Mouse (Mus musculus) stomach, postnatal 0 days (tissue): Measurements from ENCODE around the gene Mansc4. TPM values are rescaled to one million over a fixed set of nuclear protein-coding genes. Genes with fewer than 3 reads are reported as not detected.

ENCODE experiments used
- ATAC-seq: fragments of 200-750 bp; cut with Nextera tagmentation; 2 replicates; pipeline ENCODE4 v1.8.0; 2017; ENCODE audit not compliant: low FRiP score, low TSS enrichment
- DNase-seq: peaks from one replicate; pipeline ENCODE4 v3.0.0-alpha.2; 2016; ENCODE audit warnings: low spot score
- H3K27ac ChIP-seq: fragments of 300-500 bp; sonication (generic); replicated peaks from 2 replicates; pipeline ENCODE4 v1.5.1; 2014; ENCODE audit warnings: mild to moderate bottlenecking, control low read depth
- H3K27me3 ChIP-seq: fragments of 300-500 bp; sonication (generic); 2 replicates; pipeline ENCODE4 v1.6.1; 2014; ENCODE audit warnings: low read length; ENCODE audit not compliant: control insufficient read depth, insufficient read depth
- H3K36me3 ChIP-seq: fragments of 300-500 bp; sonication (generic); 2 replicates; pipeline ENCODE4 v1.6.1; 2014; ENCODE audit warnings: low read length, mixed read lengths; ENCODE audit not compliant: control insufficient read depth, insufficient read depth
- H3K4me1 ChIP-seq: fragments of 300-500 bp; sonication (generic); replicated peaks from 2 replicates; pipeline ENCODE4 v1.6.1; 2014; ENCODE audit warnings: antibody characterized with exemption; ENCODE audit not compliant: control insufficient read depth, insufficient read depth
- H3K4me2 ChIP-seq: fragments of 300-500 bp; sonication (generic); replicated peaks from 2 replicates; pipeline ENCODE4 v1.6.1; 2014; ENCODE audit warnings: low read depth, mild to moderate bottlenecking, control low read depth, moderate library complexity
- H3K4me3 ChIP-seq: fragments of 300-500 bp; sonication (generic); 2 replicates; pipeline ENCODE4 v1.5.1; 2014; ENCODE audit warnings: low read depth, low read length, control low read depth
- H3K9ac ChIP-seq: fragments of 300-500 bp; sonication (generic); 2 replicates; pipeline ENCODE4 v1.6.1; 2014; ENCODE audit warnings: mild to moderate bottlenecking, low read length, control low read depth, mixed read lengths
- H3K9me3 ChIP-seq: fragments of 300-500 bp; sonication (generic); 2 replicates; pipeline ENCODE4 v1.6.1; 2016; ENCODE audit warnings: low read length; ENCODE audit not compliant: control insufficient read depth
- CTCF ChIP-seq: IDR thresholded peaks from 2 replicates; pipeline ENCODE4 v1.5.1; 2016; ENCODE audit warnings: antibody characterized with exemption, low read depth, mild to moderate bottlenecking, moderate library complexity
- EP300 ChIP-seq: optimal IDR thresholded peaks from 2 replicates; pipeline ENCODE3; 2016; ENCODE audit warnings: antibody characterized with exemption
- WGBS: fragments of 180-500 bp; shearing (Covaris S2); extraction: QIAGEN DNeasy Blood & Tissue Kit; methylation state at CpG from one replicate; pipeline ENCODE4 v1.1.7; 2014; 5-methylcytosine and 5-hydroxymethylcytosine counted together
- polyA plus RNA-seq: library from polyadenylated mRNA; unstranded; fragments of >200 nt; fragmentation: Nextera tagmentation; extraction: Ambion mirVana; gene quantifications from 2 replicates; pipeline ENCODE4 v1.2.1, GENCODE M21; 2015

The Mansc4 gene
- polyA plus RNA-seq = 2.4 and 3.2 TPM in 2 replicates

DNA sequence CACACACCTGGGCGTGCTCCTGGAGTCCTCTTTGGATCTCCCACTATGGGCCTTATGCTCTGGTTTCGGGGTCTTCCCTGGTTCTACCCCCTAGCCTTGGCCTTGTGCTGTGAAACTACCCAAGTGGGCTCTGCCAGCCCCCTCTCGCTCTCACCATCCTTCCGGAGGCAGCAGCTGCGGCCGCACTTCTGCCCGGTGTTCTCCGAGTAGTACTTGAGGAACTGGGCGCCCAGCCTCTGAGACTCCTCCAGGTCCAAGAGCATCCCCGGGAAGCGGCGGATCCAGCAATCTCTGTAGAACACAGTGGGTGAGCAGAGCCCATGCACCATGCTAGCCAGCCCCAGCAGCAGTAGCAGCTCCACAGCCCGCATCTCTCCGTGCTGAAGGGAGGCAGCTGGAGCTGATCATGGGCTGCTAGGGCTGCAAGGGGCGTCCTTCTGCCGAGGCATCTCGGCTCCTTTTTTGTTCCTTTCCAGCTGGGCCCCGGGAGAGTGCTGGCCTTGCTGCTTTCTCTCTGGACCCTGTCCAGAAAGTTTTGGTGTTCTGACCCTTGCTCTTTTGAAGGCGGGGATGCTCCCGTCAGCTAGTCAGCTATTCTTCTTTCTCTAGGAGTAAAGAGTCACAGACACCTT is at the start of gene Mansc4:
TSS of gene Mansc4 (minus strand) at position 439 of the 632 bp plus-strand sequence.
- Histone ChIP-seq H3K27me3 (no peaks in the 10 kb centered on the region), H3K27ac (peak within 1 kb of the TSS; percentile 63), H3K9me3 (no peaks in the 10 kb centered on the region), H3K4me2 (peak within 1 kb of the TSS; percentile 45), H3K4me3 (peak within 1 kb of the TSS; percentile 17; the same call in 1 of the 2 replicates), H3K9ac (peak within 1 kb of the TSS; percentile 51), H3K36me3 (no peaks in the 10 kb centered on the region), H3K4me1 (no peaks in the 10 kb centered on the region)
- TF ChIP-seq CTCF (no peak), EP300 (no peak)
- ATAC-seq (no peak; the same call in 1 of the 2 replicates), DNase-seq (peak; percentile 31)
- WGBS = 15% methylated on average over 19 of the region's 20 CpGs

DNA sequence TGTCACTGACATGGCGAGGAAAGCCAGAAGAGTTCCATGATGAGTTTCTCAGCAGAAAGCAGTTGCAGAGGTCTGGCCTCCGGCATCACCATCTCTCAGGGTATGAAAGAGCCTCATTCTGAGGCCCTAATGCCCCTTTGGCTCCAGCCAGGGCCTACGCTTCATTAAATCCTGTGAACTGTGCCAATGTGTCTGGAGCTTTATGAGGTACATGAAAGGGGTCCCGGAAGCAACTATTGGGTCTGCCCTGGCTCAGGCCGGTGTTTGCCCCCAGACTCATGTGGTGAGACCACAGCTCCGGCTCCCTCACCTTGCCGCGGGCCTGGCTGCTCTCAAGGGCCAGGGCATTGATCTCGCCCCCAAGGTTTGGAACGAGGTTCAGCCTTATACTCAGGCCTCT is 40.4 kb upstream of the Mansc4 start:
- Histone ChIP-seq H3K4me2 (no peak overlapping the region), H3K4me1 (no peaks in the 10 kb centered on the region), H3K4me3 (no peak overlapping the region), H3K36me3 (no peaks in the 10 kb centered on the region), H3K9ac (no peak overlapping the region), H3K27me3 (no peaks in the 10 kb centered on the region), H3K9me3 (no peaks in the 10 kb centered on the region), H3K27ac (no peak overlapping the region)
- no peak for TF ChIP-seq EP300
- TF ChIP-seq CTCF = no peak
- ATAC-seq (no peak), DNase-seq (no peak)
- WGBS = 90% methylated on average over 10 of the region's 10 CpGs

GRCm38 (mm10) chr6:147121320-147121719 is 34.5 kb upstream of the Mansc4 start:
- no peaks in the 10 kb centered on the region for H3K4me1 ChIP-seq
- TF ChIP-seq CTCF (no peak), EP300 (no peak)
- H3K4me3 ChIP-seq = no peak overlapping the region
- no peak overlapping the region for H3K9ac ChIP-seq
- no peaks in the 10 kb centered on the region for H3K27me3 ChIP-seq
- WGBS = 39% methylated on average over 6 of the region's 6 CpGs
- no peak for ATAC-seq
- no peak overlapping the region for H3K27ac ChIP-seq
- DNase-seq = no peak
- H3K9me3 ChIP-seq = no peaks in the 10 kb centered on the region
- no peak overlapping the region for H3K4me2 ChIP-seq
- H3K36me3 ChIP-seq = no peaks in the 10 kb centered on the region

GRCm38 (mm10) chr6:147118190-147118589 is 31.4 kb upstream of the Mansc4 start:
- H3K9ac ChIP-seq = no peak overlapping the region
- no peak for DNase-seq
- no peaks in the 10 kb centered on the region for H3K9me3 ChIP-seq

GRCm38 (mm10) chr6:147117764-147118163 is 30.9 kb upstream of the Mansc4 start:
- DNase-seq (no peak), ATAC-seq (peak; percentile 91)
- Histone ChIP-seq H3K9ac (no peak overlapping the region), H3K4me1 (no peaks in the 10 kb centered on the region), H3K27ac (no peak overlapping the region), H3K36me3 (no peaks in the 10 kb centered on the region), H3K27me3 (no peaks in the 10 kb centered on the region), H3K4me2 (no peak overlapping the region), H3K9me3 (no peaks in the 10 kb centered on the region), H3K4me3 (no peak overlapping the region)
- TF ChIP-seq CTCF = no peak
- no peak for TF ChIP-seq EP300
- WGBS = 88% methylated on average over 7 of the region's 7 CpGs

More at GRCm38 (mm10) chr6:147118190-147118589, 31.4 kb upstream of the Mansc4 start:
- no peaks in the 10 kb centered on the region for H3K27me3 ChIP-seq
- WGBS = 81% methylated on average over 3 of the region's 3 CpGs
- no peaks in the 10 kb centered on the region for H3K4me1 ChIP-seq
- no peak overlapping the region for H3K4me3 ChIP-seq
- TF ChIP-seq CTCF = no peak
- no peak for TF ChIP-seq EP300
- no peak overlapping the region for H3K27ac ChIP-seq
- no peak overlapping the region for H3K4me2 ChIP-seq
- ATAC-seq = no peak
- no peaks in the 10 kb centered on the region for H3K36me3 ChIP-seq

DNA sequence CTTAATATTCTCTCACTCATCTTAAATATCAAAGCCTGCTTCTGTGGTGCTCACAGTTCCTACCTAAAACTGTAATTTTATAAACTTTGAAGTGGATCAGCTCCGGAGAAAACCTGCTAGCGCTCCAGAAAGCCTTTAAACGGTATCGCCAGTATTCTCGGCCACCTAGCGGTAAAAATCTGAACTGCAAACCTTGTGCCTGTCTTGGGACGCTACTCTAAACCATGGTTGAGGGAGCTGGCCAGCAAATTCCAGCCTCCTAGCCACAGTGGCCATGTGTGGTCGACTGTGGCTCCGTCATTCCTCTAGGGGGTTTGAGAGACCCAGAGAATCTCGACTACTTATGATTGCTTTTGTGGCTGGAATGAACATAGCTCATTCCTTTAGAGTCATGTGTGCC is 29.7 kb upstream of the Mansc4 start:
- Histone ChIP-seq H3K9ac (no peak overlapping the region), H3K27me3 (no peaks in the 10 kb centered on the region), H3K9me3 (no peaks in the 10 kb centered on the region), H3K4me2 (no peak overlapping the region), H3K27ac (no peak overlapping the region), H3K36me3 (peaks cover 4% of the 10 kb centered on the region; the same call in 1 of the 2 replicates), H3K4me1 (no peaks in the 10 kb centered on the region), H3K4me3 (no peak overlapping the region)
- ATAC-seq (peak; percentile 75; the same call in 1 of the 2 replicates), DNase-seq (peak; percentile 82)
- 5% methylated on average over 10 of the region's 10 CpGs for WGBS
- TF ChIP-seq EP300 = no peak
- TF ChIP-seq CTCF = peak; percentile 86
